Mouse (Mus musculus): ENCODE data around the gene 8030411F24Rik.
"Not testable (repeated sequence)": the region's sequence is repeated elsewhere in the genome, so short reads cannot be mapped to it uniquely, and the experiment has no call there.

The 8030411F24Rik gene

GRCm38 (mm10) chr2:148781709-148782108 lies at the start of gene 8030411F24Rik:
Gene 8030411F24Rik, plus strand, starts transcription at chr2:148782009.
- no peak for DNase-seq

- DNase-seq = peak; percentile 95 to 97
Observed at GRCm38 (mm10) chr2:148732327-148733000, 49.3 kb upstream of the 8030411F24Rik start, which contains the start of gene Napb. Gene Napb, minus strand, starts transcription at chr2:148732467.

- peak; percentile 93 to 95 for DNase-seq
Observed at GRCm38 (mm10) chr2:148743001-148743400, 38.8 kb upstream of the 8030411F24Rik start.

- peak; percentile 44 to 45 for DNase-seq
Observed at GRCm38 (mm10) chr2:148743846-148744407, 37.9 kb upstream of the 8030411F24Rik start.

GRCm38 (mm10) chr2:148750058-148750457 lies 31.8 kb upstream of the 8030411F24Rik start, which contains the start of gene Cstl1:
Gene Cstl1, plus strand, starts transcription at chr2:148750358.
- no peak for DNase-seq

GRCm38 (mm10) chr2:148751893-148752813 lies 29.7 kb upstream of the 8030411F24Rik start:
- peak; percentile 87 to 88 for DNase-seq

GRCm38 (mm10) chr2:148754310-148754846 lies 27.4 kb upstream of the 8030411F24Rik start:
- no peak for DNase-seq

GRCm38 (mm10) chr2:148763648-148764388 lies 18.0 kb upstream of the 8030411F24Rik start:
- no peak for DNase-seq

GRCm38 (mm10) chr2:148771397-148771796 lies 10.4 kb upstream of the 8030411F24Rik start, which contains the start of gene Cst11:
Gene Cst11, minus strand, starts transcription at chr2:148771497.
- DNase-seq = not testable (repeated sequence)

GRCm38 (mm10) chr2:148789142-148789541 lies 7.3 kb downstream of the 8030411F24Rik start, which contains the start of gene Cst12:
Gene Cst12, plus strand, starts transcription at chr2:148789361.
- DNase-seq = peak; percentile 2 to 9

- no peak for DNase-seq
Observed at GRCm38 (mm10) chr2:148798485-148798884, 16.7 kb downstream of the 8030411F24Rik start, which contains the start of gene Cst8. Gene Cst8, plus strand, starts transcription at chr2:148798785.

- peak; percentile 77 to 84 for DNase-seq
Observed at GRCm38 (mm10) chr2:148801491-148801921, 19.7 kb downstream of the 8030411F24Rik start.

GRCm38 (mm10) chr2:148806696-148807095 lies 24.9 kb downstream of the 8030411F24Rik start:
- DNase-seq = no peak

GRCm38 (mm10) chr2:148819909-148820308 lies 38.1 kb downstream of the 8030411F24Rik start, which contains the start of gene Cst13:
Gene Cst13, plus strand, starts transcription at chr2:148820081.
- DNase-seq = no peak

GRCm38 (mm10) chr2:148825986-148826385 lies 44.2 kb downstream of the 8030411F24Rik start:
- no peak for DNase-seq

GRCm38 (mm10) chr2:148834912-148835311 lies 53.1 kb downstream of the 8030411F24Rik start, which contains the start of gene Cst9:
Gene Cst9, plus strand, starts transcription at chr2:148835147.
- no peak for DNase-seq

Data from cerebellum, postnatal 10 days (tissue).